Mouse (Mus musculus) myocyte (in vitro differentiated cells): ENCODE measurements at regions not wholly inside any gene's neighbourhood (a gene's known extent, or its start where the extent isn't known, plus 50 kb on each side); places are given as distances from the start of the nearest gene placed in this dataset.

Source experiments
- CEBPB ChIP-seq: IDR thresholded peaks from 2 replicates; pipeline ENCODE4 v1.6.1; 2011; ENCODE audit warnings: mild to moderate bottlenecking, moderate library complexity; ENCODE audit not compliant: poor library complexity, insufficient read depth, severe bottlenecking
- E2F4 ChIP-seq: IDR thresholded peaks from one replicate; pipeline ENCODE4 v1.6.1; 2011; ENCODE audit warnings: mild to moderate bottlenecking, control low read depth, moderate library complexity; ENCODE audit not compliant: insufficient read depth
- MAX ChIP-seq: IDR thresholded peaks from one replicate; pipeline ENCODE4 v1.6.1; 2011; ENCODE audit warnings: low read depth, mild to moderate bottlenecking, control low read depth
- MYOD1 ChIP-seq, 3 experiments: IDR thresholded peaks; one replicate each; pipeline ENCODE4 v1.6.1; 2011; ENCODE audit warnings: control low read depth in 2 of 3, low read depth in 2 of 3, mild to moderate bottlenecking in 2 of 3, moderate library complexity in 1 of 3; ENCODE audit not compliant: insufficient read length in 2 of 3, control insufficient read depth in 1 of 3
- MYOG ChIP-seq, 3 experiments: IDR thresholded peaks; one replicate each; pipeline ENCODE4 v1.6.1; 2011; ENCODE audit warnings: control low read depth in 2 of 3, low read depth in 2 of 3, mild to moderate bottlenecking in 2 of 3; ENCODE audit not compliant: insufficient read length in 2 of 3, control insufficient read depth in 1 of 3, insufficient read depth in 1 of 3
- POLR2A ChIP-seq: IDR thresholded peaks from one replicate; pipeline ENCODE4 v1.6.1; 2011; ENCODE audit warnings: low read depth, mild to moderate bottlenecking, control low read depth, moderate library complexity; ENCODE audit not compliant: insufficient read length
- POLR2AphosphoS2 ChIP-seq: IDR thresholded peaks from one replicate; pipeline ENCODE4 v1.6.1; 2011; ENCODE audit warnings: low read depth, control low read depth; ENCODE audit not compliant: insufficient read length
- REST ChIP-seq: IDR thresholded peaks from one replicate; pipeline ENCODE4 v1.6.1; 2011; ENCODE audit warnings: mild to moderate bottlenecking, control low read depth, moderate library complexity; ENCODE audit not compliant: insufficient read depth, insufficient read length
- SRF ChIP-seq: IDR thresholded peaks from one replicate; pipeline ENCODE4 v1.6.1; 2011; ENCODE audit warnings: low read depth; ENCODE audit not compliant: control insufficient read depth, insufficient read length
- TCF12 ChIP-seq: IDR thresholded peaks from one replicate; pipeline ENCODE4 v1.6.1; 2011; ENCODE audit warnings: mild to moderate bottlenecking, control low read depth; ENCODE audit not compliant: poor library complexity, insufficient read depth, severe bottlenecking
- TCF3 ChIP-seq: IDR thresholded peaks from one replicate; pipeline ENCODE4 v1.6.1; 2011; ENCODE audit warnings: low read depth, control low read depth; ENCODE audit not compliant: insufficient read length
- USF1 ChIP-seq: IDR thresholded peaks from one replicate; pipeline ENCODE4 v1.6.1; 2011; ENCODE audit warnings: low read depth, mild to moderate bottlenecking, control low read depth, moderate library complexity

- no peak for TF ChIP-seq MYOD1 (IDR thresholded peaks at IDR 0.05; ENCODE audit: control insufficient read depth in 1 of 3, insufficient read length in 2 of 3, low read depth in 2 of 3)
- no peak for TF ChIP-seq E2F4
- TF ChIP-seq POLR2A = no peak
- TF ChIP-seq MAX = no peak
- TF ChIP-seq TCF3 = no peak
- TF ChIP-seq CEBPB = no peak
- TF ChIP-seq REST = no peak
- TF ChIP-seq POLR2AphosphoS2 = no peak
- TF ChIP-seq USF1 = no peak
- no peak for TF ChIP-seq TCF12
- no peak for TF ChIP-seq MYOG (IDR thresholded peaks at IDR 0.05; ENCODE audit: control insufficient read depth in 1 of 3, insufficient read depth in 1 of 3, insufficient read length in 2 of 3, low read depth in 2 of 3)
- TF ChIP-seq SRF = no peak
These were observed 129.7 kb upstream of the Jade1 start for GRCm38 (mm10) chr3:41425863-41426262.
